Mouse (Mus musculus): ENCODE measurements around the gene Tmem120b.

DNA sequence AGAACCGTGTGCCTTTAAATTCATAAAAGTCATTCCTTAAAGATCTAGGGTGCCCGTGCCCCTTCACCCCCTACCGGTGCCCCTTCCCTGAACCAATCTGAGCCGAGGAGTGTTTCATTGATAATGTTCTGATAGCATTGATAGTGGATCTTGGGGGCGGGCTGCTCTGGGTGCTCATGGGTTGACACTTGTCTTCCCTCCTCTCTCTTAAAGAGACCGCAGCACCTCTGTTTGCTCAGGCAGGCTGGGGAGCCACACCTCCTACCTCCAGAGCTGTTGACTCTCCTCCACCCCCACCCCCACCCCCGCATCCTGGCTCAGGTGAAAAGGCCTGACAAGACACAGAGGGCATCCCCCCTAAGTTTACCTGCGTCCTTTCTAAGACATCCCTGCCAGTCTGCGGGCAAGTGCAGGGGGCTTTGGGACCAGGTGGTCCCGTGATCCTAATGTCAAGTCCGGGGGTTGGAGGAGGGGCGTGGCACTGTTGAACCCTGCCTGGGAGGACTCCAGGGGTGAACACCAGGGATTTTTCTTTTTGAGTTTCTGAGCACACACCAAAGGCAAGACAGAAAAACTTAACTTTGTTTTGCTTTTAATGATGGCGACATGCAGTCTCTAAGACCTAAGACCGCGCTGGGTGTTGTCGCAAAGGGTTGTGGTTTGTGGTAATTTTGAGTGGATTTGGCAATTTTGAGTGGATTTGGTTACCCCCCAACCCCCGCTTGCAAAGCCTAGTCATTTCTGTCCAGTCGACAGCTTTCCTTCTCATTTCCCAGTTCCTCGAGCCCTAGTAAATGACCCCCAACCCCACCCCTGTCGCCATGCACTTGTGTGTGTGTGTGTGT is 76.8 kb downstream of the Tmem120b start:
- TF ChIP-seq TAL1 (IDR thresholded peaks at IDR 0.05; ENCODE audit: low read length), result no peak
- no peak for TF ChIP-seq GATA1 (IDR thresholded peaks at IDR 0.05; ENCODE audit: low read length)
